Mouse (Mus musculus) kidney, adult 2 months (tissue): ENCODE measurements around the gene Onecut3.

ENCODE experiments used
- CTCF ChIP-seq: fragments of 200-500 bp; conservative IDR thresholded peaks from 2 replicates; pipeline ENCODE4 v1.5.1; 2011; ENCODE audit warnings: low read depth, mild to moderate bottlenecking, control low read depth, low read length, moderate library complexity, mixed read lengths; ENCODE audit not compliant: insufficient read depth, insufficient read length
- POLR2A ChIP-seq: fragments of 200-500 bp; IDR thresholded peaks from one replicate; pipeline ENCODE4 v1.6.1; 2011; ENCODE audit warnings: low read depth, low read length, control low read depth

GRCm38 (mm10) chr10:80475290-80475959 lies 19.2 kb upstream of the Onecut3 start:
- TF ChIP-seq CTCF: no peak
- no peak for TF ChIP-seq POLR2A
